ENCODE assay signal across 24 mouse cellular contexts in genomic region chr12:24486882-24487281, GRCm38 (mm10). TPM values are rescaled to one million over a fixed set of nuclear protein-coding genes. Genes with fewer than 3 reads are reported as not detected.
A peak's percentile ranks its signal among the peaks of the same experiment; 100 is the strongest.
DNase-seq lines count a peak whose midpoint lies in the region; ATAC-seq lines count a peak whose summit lies in the region.
"Had no signal": no experiment of that assay in that cellular context is flagged by ENCODE, and none has a peak within 500 bp of the region (broad histone marks: within the 10 kb centered on the region; RNA-seq: fewer than 3 reads in every experiment).

No protein-coding gene starts in this region.

- ATAC-seq in erythroid progenitor cell, adult 5-6 weeks (replicated peaks; ENCODE audit: low FRiP score, poor library complexity, severe bottlenecking): no peak
- ATAC-seq: forebrain, embryonic 15.5 days; hindbrain, postnatal 0 days; inflammation-experienced regulatory T-cells, adult 6 months; intestine, embryonic 16.5 days; Patski had no signal

- WGBS in heart, embryonic 10.5 days: 45% methylated on average over 1 of the region's 1 CpGs

- intact Hi-C loops in heart, postnatal 25 days (cut with DNase I): no loop called here

- H3K9me3 ChIP-seq in heart, embryonic 10.5 days: no peaks in the 10 kb centered on the region
- H3K9me3 ChIP-seq: embryonic facial prominence, embryonic 15.5 days; forebrain, embryonic 12.5 days; forebrain, embryonic 15.5 days had no signal

- H3K4me3 ChIP-seq in heart, embryonic 10.5 days: no peak overlapping the region
- H3K4me3 ChIP-seq: embryonic facial prominence, embryonic 12.5 days; embryonic facial prominence, embryonic 15.5 days; forebrain, embryonic 12.5 days; forebrain, embryonic 15.5 days; heart, adult 2 months had no signal

- H3K27ac ChIP-seq in heart, embryonic 10.5 days: 0 out of 2 replicates have a peak overlapping the region, but pooled peaks have one; percentile 1
- H3K27ac ChIP-seq: embryonic facial prominence, embryonic 12.5 days; embryonic facial prominence, embryonic 15.5 days; forebrain, embryonic 12.5 days; forebrain, embryonic 15.5 days; heart, adult 2 months; hindbrain, embryonic 14.5 days; hindbrain, postnatal 0 days had no signal

- DNase-seq in cerebellum, postnatal 10 days: peak; percentile 37 to 41
- DNase-seq in cerebellum, adult 11 months: no peak
- peak; percentile 74 for DNase-seq in heart, embryonic 10.5 days (ENCODE audit: low spot score)
- no peak for DNase-seq in heart, postnatal 25 days (ENCODE audit: low spot score)
- peak; percentile 10 for DNase-seq in lung, postnatal 10 days
- DNase-seq in lung, postnatal 25 days (ENCODE audit: low spot score): no peak
- DNase-seq: adrenal gland, postnatal 10 days; adrenal gland, postnatal 36 days; cerebellum, adult 2 months; cerebellum, adult 9-11 months; gastrocnemius, postnatal 10 days; gastrocnemius, postnatal 36 days; heart, adult 2 months; kidney, adult 18-20 months had no signal

- no peaks in the 10 kb centered on the region for H3K36me3 ChIP-seq in heart, embryonic 10.5 days
- H3K36me3 ChIP-seq: embryonic facial prominence, embryonic 12.5 days; embryonic facial prominence, embryonic 15.5 days; forebrain, embryonic 12.5 days; forebrain, embryonic 15.5 days had no signal

- H3K4me1 ChIP-seq in heart, embryonic 10.5 days: peaks cover 6% of the 10 kb centered on the region
- H3K4me1 ChIP-seq: embryonic facial prominence, embryonic 12.5 days; embryonic facial prominence, embryonic 15.5 days; forebrain, embryonic 12.5 days; forebrain, embryonic 15.5 days had no signal

- H3K27me3 ChIP-seq in heart, embryonic 10.5 days (ENCODE audit: insufficient read depth, poor library complexity, severe bottlenecking): no peaks in the 10 kb centered on the region
- H3K27me3 ChIP-seq: embryonic facial prominence, embryonic 12.5 days; embryonic facial prominence, embryonic 15.5 days; forebrain, embryonic 12.5 days; forebrain, embryonic 15.5 days had no signal

RNA-seq across cellular contexts. Expression of gene Taf1b, which starts 11.3 kb away (rescaled TPM):
- 28.9 and 29.1 TPM in 2 replicates for polyA plus RNA-seq in heart, embryonic 10.5 days (2016; fragmentation: Nextera tagmentation; extraction: Ambion mirVana)
- total RNA-seq in heart, postnatal 25 days (2021): 10 to 100 TPM in 1 of 2 experiments, 1 to 10 TPM in 1; 9.8 to 10.4 TPM
- 4.0 and 15.9 TPM in 2 replicates for total RNA-seq in erythroid progenitor cell, adult 5-6 weeks (2015; ENCODE audit: low replicate concordance)
- 12.7 and 13.8 TPM in 2 replicates for total RNA-seq in erythroid progenitor cell, adult 5-6 weeks (2017; ENCODE audit: low replicate concordance)

Comparison
In these comparisons a context has a peak if more than half of its experiments do, and no peak if none do; other contexts are left out.
1. DNase-seq: peak in cerebellum, postnatal 10 days (2 of 2), heart, embryonic 10.5 days (single experiment) and lung, postnatal 10 days (single experiment); none in cerebellum, adult 11 months (single experiment), heart, postnatal 25 days (single experiment) and lung, postnatal 25 days (single experiment).